Comparison of ENCODE assay signal across 9 mouse cellular contexts in the genomic region with DNA sequence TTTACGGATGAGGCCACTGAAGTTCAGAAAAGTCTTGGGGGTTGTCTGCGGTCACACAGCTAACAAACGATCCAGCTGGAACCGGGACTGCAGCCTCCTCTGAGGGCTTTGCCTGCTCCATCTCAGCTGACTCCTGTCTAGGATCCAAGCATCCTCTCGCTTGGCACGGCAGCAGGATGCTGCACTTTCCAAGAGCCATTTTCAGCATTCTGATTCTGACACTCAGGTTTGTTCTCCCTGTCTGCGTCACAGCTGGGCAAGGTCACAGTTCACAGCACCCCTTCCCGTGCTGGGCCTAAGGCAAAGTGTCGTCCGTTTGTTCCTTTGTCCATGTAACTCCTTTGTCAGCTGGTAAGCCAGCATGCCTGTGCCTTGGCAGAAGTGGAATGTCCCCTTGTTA.
DNase-seq lines count a peak whose midpoint lies in the region; ATAC-seq lines count a peak whose summit lies in the region.
"Had no signal": no experiment of that assay in that cellular context is flagged by ENCODE, and none has a peak within 500 bp of the region (broad histone marks: within the 10 kb centered on the region; RNA-seq: fewer than 3 reads in every experiment).

No protein-coding gene starts in this region.

- H3K4me2 ChIP-seq in kidney, embryonic 16.5 days (replicated peaks; ENCODE audit: low read depth, low read length), result no peak overlapping the region
- no peak overlapping the region for H3K4me2 ChIP-seq in forebrain, embryonic 12.5 days
- no peak overlapping the region for H3K4me2 ChIP-seq in hindbrain, embryonic 13.5 days
- H3K4me2 ChIP-seq in neural tube, embryonic 13.5 days, result no peak overlapping the region
- H3K4me2 ChIP-seq: lung, embryonic 15.5 days had no signal

- H3K4me1 ChIP-seq in kidney, embryonic 16.5 days (ENCODE audit: insufficient read depth, low read length), result peaks cover 47% of the 10 kb centered on the region
- H3K4me1 ChIP-seq in forebrain, embryonic 12.5 days, result peaks cover 79% of the 10 kb centered on the region
- H3K4me1 ChIP-seq in hindbrain, embryonic 13.5 days (replicated peaks), result peaks cover 78% of the 10 kb centered on the region
- peaks cover 82% of the 10 kb centered on the region for H3K4me1 ChIP-seq in neural tube, embryonic 13.5 days (replicated peaks)

- WGBS in kidney, embryonic 16.5 days, result 77% methylated on average over 10 of the region's 10 CpGs
- 69% methylated on average over 10 of the region's 10 CpGs for WGBS in forebrain, embryonic 12.5 days
- 49% methylated on average over 10 of the region's 10 CpGs for WGBS in hindbrain, embryonic 13.5 days
- 56% methylated on average over 10 of the region's 10 CpGs for WGBS in neural tube, embryonic 13.5 days

- H3K27me3 ChIP-seq in kidney, embryonic 16.5 days (ENCODE audit: insufficient read depth, low read length), result no peaks in the 10 kb centered on the region
- no peaks in the 10 kb centered on the region for H3K27me3 ChIP-seq in forebrain, embryonic 12.5 days
- H3K27me3 ChIP-seq in hindbrain, embryonic 13.5 days, result no peaks in the 10 kb centered on the region
- H3K27me3 ChIP-seq in neural tube, embryonic 13.5 days, result no peaks in the 10 kb centered on the region
- H3K27me3 ChIP-seq: lung, embryonic 15.5 days had no signal

- H3K9me3 ChIP-seq in kidney, embryonic 16.5 days (ENCODE audit: low read length), result no peaks in the 10 kb centered on the region
- no peaks in the 10 kb centered on the region for H3K9me3 ChIP-seq in forebrain, embryonic 12.5 days
- no peaks in the 10 kb centered on the region for H3K9me3 ChIP-seq in hindbrain, embryonic 13.5 days
- H3K9me3 ChIP-seq in neural tube, embryonic 13.5 days, result no peaks in the 10 kb centered on the region
- H3K9me3 ChIP-seq: lung, embryonic 15.5 days had no signal

- H3K36me3 ChIP-seq in kidney, embryonic 16.5 days (ENCODE audit: insufficient read depth, low read length), result peaks cover 51% of the 10 kb centered on the region
- peaks cover 56% of the 10 kb centered on the region for H3K36me3 ChIP-seq in forebrain, embryonic 12.5 days (replicated peaks)
- H3K36me3 ChIP-seq in hindbrain, embryonic 13.5 days, result peaks cover 48% of the 10 kb centered on the region
- peaks cover 44% of the 10 kb centered on the region for H3K36me3 ChIP-seq in neural tube, embryonic 13.5 days

- no peak overlapping the region for H3K9ac ChIP-seq in kidney, embryonic 16.5 days (replicated peaks; ENCODE audit: low read length)
- H3K9ac ChIP-seq in forebrain, embryonic 12.5 days, result no peak overlapping the region
- H3K9ac ChIP-seq in hindbrain, embryonic 13.5 days, result 0 out of 2 replicates have a peak overlapping the region, but pooled peaks have one; percentile 1
- H3K9ac ChIP-seq in neural tube, embryonic 13.5 days, result peak overlapping the region; percentile 45; the same call in 1 of the 2 replicates
- H3K9ac ChIP-seq: lung, embryonic 15.5 days had no signal

- no peak for ATAC-seq in kidney, embryonic 16.5 days (ENCODE audit: low FRiP score, low TSS enrichment)
- no peak for ATAC-seq in forebrain, embryonic 12.5 days (ENCODE audit: low FRiP score)
- ATAC-seq in hindbrain, embryonic 13.5 days (ENCODE audit: low FRiP score), result no peak
- no peak for ATAC-seq in neural tube, embryonic 13.5 days (ENCODE audit: low read depth)

- DNase-seq in kidney, postnatal 10 days, result no peak
- no peak for DNase-seq in T-cell, adult 2 months (ENCODE audit: low spot score)
- no peak for DNase-seq in MN1 (ENCODE audit: low spot score)
- no peak for DNase-seq in lung, postnatal 4 days

- H3K27ac ChIP-seq in kidney, embryonic 16.5 days (ENCODE audit: low read length), result 0 out of 2 replicates have a peak overlapping the region, but pooled peaks have one; percentile 20
- peak overlapping the region; percentile 99 for H3K27ac ChIP-seq in forebrain, embryonic 12.5 days
- peak overlapping the region; percentile 100 for H3K27ac ChIP-seq in hindbrain, embryonic 13.5 days
- H3K27ac ChIP-seq in neural tube, embryonic 13.5 days (replicated peaks), result peak overlapping the region; percentile 99
- H3K27ac ChIP-seq: lung, embryonic 15.5 days had no signal

- H3K4me3 ChIP-seq in kidney, embryonic 16.5 days (ENCODE audit: low read length), result no peak overlapping the region
- H3K4me3 ChIP-seq in forebrain, embryonic 12.5 days (replicated peaks), result no peak overlapping the region
- no peak overlapping the region for H3K4me3 ChIP-seq in hindbrain, embryonic 13.5 days
- no peak overlapping the region for H3K4me3 ChIP-seq in neural tube, embryonic 13.5 days
- H3K4me3 ChIP-seq: lung, embryonic 15.5 days had no signal

Comparison
In these comparisons a context has a peak if more than half of its experiments do, and no peak if none do; other contexts are left out.
1. H3K27ac ChIP-seq: peak in every context shown above with its lines; median percentile 100 in hindbrain, embryonic 13.5 days; 99 in forebrain, embryonic 12.5 days; 99 in neural tube, embryonic 13.5 days; 20 in kidney, embryonic 16.5 days.
2. H3K9ac ChIP-seq: peak in hindbrain, embryonic 13.5 days (single experiment) and neural tube, embryonic 13.5 days (single experiment); none in kidney, embryonic 16.5 days (single experiment) and forebrain, embryonic 12.5 days (single experiment).